Mouse (Mus musculus): Measurements from ENCODE around the gene Gpr19. TPM values are rescaled to one million over a fixed set of nuclear protein-coding genes. Genes with fewer than 3 reads are reported as not detected.
A peak's percentile ranks its signal among the peaks of the same experiment; 100 is the strongest.

Gene Gpr19
- polyA plus RNA-seq (2014; fragmentation: Nextera tagmentation; extraction: Ambion mirVana): 13.2 and 19.2 TPM in 2 replicates

DNA sequence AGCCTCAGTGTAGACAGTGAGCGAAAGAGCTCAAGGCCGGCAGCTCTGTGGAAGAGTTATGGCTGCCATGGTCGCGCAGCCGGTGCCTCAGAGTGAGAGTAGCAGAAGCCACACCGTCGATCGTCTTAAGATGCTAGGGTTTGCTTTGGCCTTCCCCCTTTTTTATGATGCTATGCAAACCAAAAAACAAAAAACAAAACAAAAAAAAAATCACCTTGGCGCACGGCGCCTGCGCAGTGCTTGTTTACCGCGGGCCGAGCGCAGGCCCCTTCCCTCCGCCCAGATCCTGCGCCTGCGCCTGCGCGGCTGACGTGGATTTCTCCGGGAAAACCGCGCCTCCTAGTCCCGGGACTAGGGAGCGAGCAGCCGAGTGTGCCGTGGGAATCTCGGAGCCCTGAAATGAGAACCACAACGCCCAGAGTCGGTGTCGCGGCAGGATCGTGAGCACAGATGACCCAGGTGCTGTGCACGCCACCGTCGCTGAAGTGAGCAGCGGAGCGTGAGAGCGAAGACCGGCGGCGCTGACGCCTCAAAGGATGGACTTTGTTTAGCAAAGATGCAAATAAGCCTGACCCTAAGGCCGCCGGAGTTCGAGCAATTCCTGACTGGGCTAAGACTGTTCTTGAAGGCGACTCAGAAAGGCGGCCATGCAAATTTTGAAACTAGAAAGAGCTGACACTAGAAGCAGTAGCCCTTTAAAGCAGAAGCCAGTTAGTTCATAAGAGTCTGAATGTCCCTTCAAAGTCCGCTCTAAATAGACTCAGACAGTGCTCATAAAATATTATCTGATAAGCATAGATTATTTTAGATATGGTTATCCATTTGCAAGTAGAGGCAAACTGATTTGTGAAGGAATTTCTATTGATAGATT lies at the start of gene Gpr19:
Gene Gpr19 (minus strand): TSS at position 484 of the 871 bp plus-strand sequence.
- under 1% methylated on average over 51 of the region's 51 CpGs for WGBS
- DNase-seq (ENCODE audit: low spot score) (peak; percentile 96), ATAC-seq (replicated peaks; ENCODE audit: insufficient number of reproducible peaks, low FRiP score, low TSS enrichment, low read depth) (peak; percentile 86)
- Histone ChIP-seq H3K27me3 (ENCODE audit: control insufficient read depth, insufficient read depth, low read length) (no peaks in the 10 kb centered on the region), H3K4me2 (ENCODE audit: low read depth, low read length) (peak within 1 kb of the TSS; percentile 59), H3K36me3 (replicated peaks; ENCODE audit: control insufficient read depth, insufficient read depth, low read depth, low read length) (no peaks in the 10 kb centered on the region), H3K4me3 (ENCODE audit: low read depth, low read length) (peak within 1 kb of the TSS; percentile 58), H3K4me1 (ENCODE audit: control insufficient read depth, insufficient read depth, low read length) (no peaks in the 10 kb centered on the region), H3K27ac (replicated peaks; ENCODE audit: low read depth, low read length) (peak within 1 kb of the TSS; percentile 99), H3K9ac (replicated peaks; ENCODE audit: low read length) (peak within 1 kb of the TSS; percentile 86), H3K9me3 (replicated peaks; ENCODE audit: control insufficient read depth, low read length) (no peaks in the 10 kb centered on the region)

DNA sequence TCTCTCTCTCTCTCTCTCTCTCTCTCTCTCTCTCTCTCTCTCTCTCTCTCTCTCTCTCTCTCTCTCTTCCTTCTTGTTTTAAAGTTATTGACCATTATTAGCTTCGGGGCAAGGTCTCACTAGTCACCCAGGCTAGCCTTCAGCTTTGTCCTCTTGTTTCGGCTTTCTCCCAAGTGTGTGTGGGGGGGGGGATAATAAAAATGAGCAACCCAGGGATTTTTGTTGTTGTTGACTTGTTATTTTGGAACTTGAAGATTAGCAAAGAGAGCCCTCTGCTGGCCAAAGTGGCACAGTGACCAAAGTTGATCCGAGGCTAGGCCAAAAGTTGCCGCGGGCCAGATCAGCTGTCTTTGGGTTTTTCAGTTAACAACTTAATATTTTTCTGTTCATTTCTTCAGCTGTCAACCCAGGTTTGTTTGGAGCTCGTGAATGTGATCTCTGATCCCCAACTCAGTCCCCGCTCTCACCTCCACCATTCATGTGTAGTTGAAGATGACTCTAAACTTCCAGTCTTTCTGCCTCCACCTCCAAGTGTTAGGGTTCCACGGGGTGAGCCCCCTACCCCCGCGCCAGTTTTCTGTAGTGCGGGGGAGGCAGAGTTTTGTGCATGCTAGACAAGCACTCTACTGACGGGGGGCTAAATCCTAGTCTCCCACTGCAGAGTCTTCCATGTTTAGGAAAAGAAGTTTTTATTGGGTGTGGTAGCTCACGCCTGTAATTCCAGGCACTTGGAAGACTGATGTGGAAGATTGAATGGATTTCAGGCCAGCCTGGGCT lies 49.1 kb upstream of the Gpr19 start:
- no peaks in the 10 kb centered on the region for H3K9me3 ChIP-seq (replicated peaks; ENCODE audit: control insufficient read depth, low read length)
- H3K27me3 ChIP-seq (ENCODE audit: control insufficient read depth, insufficient read depth, low read length): no peaks in the 10 kb centered on the region
- H3K9ac ChIP-seq (replicated peaks; ENCODE audit: low read length): no peak overlapping the region
- ATAC-seq (replicated peaks; ENCODE audit: insufficient number of reproducible peaks, low FRiP score, low TSS enrichment, low read depth) (no peak), DNase-seq (ENCODE audit: low spot score) (peak; percentile 80)
- no peak overlapping the region for H3K4me3 ChIP-seq (ENCODE audit: low read depth, low read length)
- no peaks in the 10 kb centered on the region for H3K36me3 ChIP-seq (replicated peaks; ENCODE audit: control insufficient read depth, insufficient read depth, low read depth, low read length)
- H3K4me1 ChIP-seq (ENCODE audit: control insufficient read depth, insufficient read depth, low read length): no peaks in the 10 kb centered on the region
- WGBS: 46% methylated on average over 13 of the region's 13 CpGs
- H3K4me2 ChIP-seq (ENCODE audit: low read depth, low read length): no peak overlapping the region
- H3K27ac ChIP-seq (replicated peaks; ENCODE audit: low read depth, low read length): no peak overlapping the region

DNA sequence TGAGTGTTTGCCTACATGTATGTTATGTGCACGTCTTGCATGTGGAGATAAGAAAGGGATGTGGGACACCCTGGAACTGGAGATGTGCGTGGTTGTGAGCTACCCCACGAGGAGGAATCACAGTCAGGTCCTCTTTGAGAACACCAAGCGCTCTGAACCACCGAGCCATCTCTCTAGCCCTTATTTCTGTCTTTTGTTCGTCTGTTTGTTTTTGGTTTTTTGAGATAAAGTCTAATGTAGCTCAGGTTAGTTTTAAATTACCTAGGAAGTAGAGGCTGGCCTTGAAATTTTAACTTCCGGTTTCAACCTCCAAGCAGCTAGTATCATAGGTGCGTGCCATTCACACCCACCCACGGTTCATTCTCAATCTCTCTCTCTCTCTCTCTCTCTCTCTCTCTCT lies 48.5 kb upstream of the Gpr19 start:
- no peak for DNase-seq (ENCODE audit: low spot score)
- no peak overlapping the region for H3K4me3 ChIP-seq (ENCODE audit: low read depth, low read length)
- no peaks in the 10 kb centered on the region for H3K9me3 ChIP-seq (replicated peaks; ENCODE audit: control insufficient read depth, low read length)
- no peaks in the 10 kb centered on the region for H3K4me1 ChIP-seq (ENCODE audit: control insufficient read depth, insufficient read depth, low read length)
- WGBS: 86% methylated on average over 9 of the region's 9 CpGs
- no peak overlapping the region for H3K27ac ChIP-seq (replicated peaks; ENCODE audit: low read depth, low read length)
- H3K9ac ChIP-seq (replicated peaks; ENCODE audit: low read length): no peak overlapping the region
- H3K4me2 ChIP-seq (ENCODE audit: low read depth, low read length): no peak overlapping the region
- no peak for ATAC-seq (replicated peaks; ENCODE audit: insufficient number of reproducible peaks, low FRiP score, low TSS enrichment, low read depth)
- H3K36me3 ChIP-seq (replicated peaks; ENCODE audit: control insufficient read depth, insufficient read depth, low read depth, low read length): no peaks in the 10 kb centered on the region
- H3K27me3 ChIP-seq (ENCODE audit: control insufficient read depth, insufficient read depth, low read length): no peaks in the 10 kb centered on the region

DNA sequence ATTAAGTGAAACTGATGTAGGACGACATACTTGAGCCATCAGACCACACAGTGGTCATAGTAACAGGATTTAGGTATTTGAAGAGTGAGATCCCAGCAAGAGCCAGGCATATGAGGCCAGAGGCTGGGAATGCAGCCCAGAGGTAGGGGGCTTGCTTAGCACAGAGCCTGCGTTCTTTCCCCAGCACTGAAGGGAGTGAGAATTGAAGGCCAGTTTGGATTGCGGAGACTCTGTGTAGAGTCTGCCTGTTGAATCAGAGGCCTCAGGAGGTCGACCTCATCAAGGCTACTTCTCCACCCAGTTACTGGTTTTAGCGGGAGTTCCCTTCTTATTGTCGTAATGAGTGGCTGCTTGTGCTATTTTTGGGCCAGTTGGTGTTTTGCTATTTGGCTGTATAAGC lies 47.7 kb upstream of the Gpr19 start:
- Histone ChIP-seq H3K4me2 (ENCODE audit: low read depth, low read length) (no peak overlapping the region), H3K36me3 (replicated peaks; ENCODE audit: control insufficient read depth, insufficient read depth, low read depth, low read length) (no peaks in the 10 kb centered on the region), H3K9ac (replicated peaks; ENCODE audit: low read length) (no peak overlapping the region), H3K27me3 (ENCODE audit: control insufficient read depth, insufficient read depth, low read length) (no peaks in the 10 kb centered on the region), H3K27ac (replicated peaks; ENCODE audit: low read depth, low read length) (no peak overlapping the region), H3K4me3 (ENCODE audit: low read depth, low read length) (no peak overlapping the region), H3K4me1 (ENCODE audit: control insufficient read depth, insufficient read depth, low read length) (no peaks in the 10 kb centered on the region), H3K9me3 (replicated peaks; ENCODE audit: control insufficient read depth, low read length) (no peaks in the 10 kb centered on the region)
- no peak for DNase-seq (ENCODE audit: low spot score)
- WGBS: 78% methylated on average over 6 of the region's 6 CpGs
- no peak for ATAC-seq (replicated peaks; ENCODE audit: insufficient number of reproducible peaks, low FRiP score, low TSS enrichment, low read depth)

DNA sequence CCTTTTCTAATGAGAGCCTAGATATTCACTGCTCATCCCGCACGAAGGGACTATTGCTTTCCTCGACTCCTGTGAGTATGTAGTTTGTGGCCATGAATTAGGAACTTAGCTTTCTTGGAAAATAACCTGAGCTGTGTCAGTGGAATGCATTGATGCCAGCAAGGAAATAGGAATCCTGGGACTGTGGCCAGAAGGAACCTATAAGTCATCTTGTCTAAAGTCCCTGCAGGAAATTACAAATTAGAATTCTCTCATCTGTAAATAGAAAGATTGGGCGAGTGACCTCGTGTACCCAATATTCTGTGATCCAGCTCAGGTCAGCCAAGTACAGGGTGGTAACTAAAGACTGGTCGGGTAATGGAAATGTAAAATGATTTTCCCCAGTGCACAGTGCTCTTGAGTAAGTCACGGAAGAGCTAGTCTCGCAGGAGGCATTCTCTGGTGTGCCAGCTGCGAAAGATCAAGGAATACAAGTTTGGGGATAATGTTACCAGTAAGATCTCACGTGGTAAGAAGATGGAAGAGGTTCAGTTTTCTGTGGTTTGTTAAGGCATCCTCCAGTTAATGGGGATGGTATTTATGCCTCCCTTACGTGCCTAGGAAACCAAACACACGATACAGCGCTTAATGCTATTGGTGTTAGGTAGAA lies 45.5 kb upstream of the Gpr19 start:
- H3K27me3 ChIP-seq (ENCODE audit: control insufficient read depth, insufficient read depth, low read length): no peaks in the 10 kb centered on the region
- H3K4me2 ChIP-seq (ENCODE audit: low read depth, low read length): no peak overlapping the region
- no peak overlapping the region for H3K27ac ChIP-seq (replicated peaks; ENCODE audit: low read depth, low read length)
- no peak for ATAC-seq (replicated peaks; ENCODE audit: insufficient number of reproducible peaks, low FRiP score, low TSS enrichment, low read depth)
- no peak overlapping the region for H3K4me3 ChIP-seq (ENCODE audit: low read depth, low read length)
- no peaks in the 10 kb centered on the region for H3K9me3 ChIP-seq (replicated peaks; ENCODE audit: control insufficient read depth, low read length)
- no peaks in the 10 kb centered on the region for H3K36me3 ChIP-seq (replicated peaks; ENCODE audit: control insufficient read depth, insufficient read depth, low read depth, low read length)
- WGBS: 72% methylated on average over 13 of the region's 13 CpGs
- no peaks in the 10 kb centered on the region for H3K4me1 ChIP-seq (ENCODE audit: control insufficient read depth, insufficient read depth, low read length)
- no peak for DNase-seq (ENCODE audit: low spot score)
- H3K9ac ChIP-seq (replicated peaks; ENCODE audit: low read length): no peak overlapping the region

DNA sequence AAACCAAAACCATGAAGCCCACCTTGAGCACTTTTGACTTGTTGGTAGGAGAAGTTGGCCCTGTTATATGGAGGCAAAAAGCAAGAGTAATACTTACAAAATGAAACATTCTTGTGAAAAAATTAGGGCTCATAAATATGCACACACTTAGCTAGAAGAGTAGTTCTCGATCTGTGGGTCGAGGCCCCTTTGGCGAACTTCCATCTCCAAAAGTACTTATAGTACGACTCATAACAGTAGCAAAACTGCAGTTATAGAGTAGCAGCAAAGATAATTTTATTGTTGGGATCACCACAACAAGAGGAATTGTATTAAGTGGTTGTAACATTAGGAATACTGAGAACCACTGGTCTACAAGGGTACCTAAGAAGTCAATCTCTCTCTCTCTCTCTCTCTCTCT lies 41.4 kb upstream of the Gpr19 start:
- DNase-seq (ENCODE audit: low spot score) (no peak), ATAC-seq (replicated peaks; ENCODE audit: insufficient number of reproducible peaks, low FRiP score, low TSS enrichment, low read depth) (no peak)
- H3K9me3 ChIP-seq (replicated peaks; ENCODE audit: control insufficient read depth, low read length): no peaks in the 10 kb centered on the region
- no peaks in the 10 kb centered on the region for H3K27me3 ChIP-seq (ENCODE audit: control insufficient read depth, insufficient read depth, low read length)
- H3K36me3 ChIP-seq (replicated peaks; ENCODE audit: control insufficient read depth, insufficient read depth, low read depth, low read length): no peaks in the 10 kb centered on the region
- H3K27ac ChIP-seq (replicated peaks; ENCODE audit: low read depth, low read length): no peak overlapping the region; the same call in 1 of the 2 replicates
- WGBS: 93% methylated on average over 4 of the region's 4 CpGs
- no peak overlapping the region for H3K4me3 ChIP-seq (ENCODE audit: low read depth, low read length)
- no peaks in the 10 kb centered on the region for H3K4me1 ChIP-seq (ENCODE audit: control insufficient read depth, insufficient read depth, low read length)
- no peak overlapping the region for H3K9ac ChIP-seq (replicated peaks; ENCODE audit: low read length)
- no peak overlapping the region for H3K4me2 ChIP-seq (ENCODE audit: low read depth, low read length)

DNA sequence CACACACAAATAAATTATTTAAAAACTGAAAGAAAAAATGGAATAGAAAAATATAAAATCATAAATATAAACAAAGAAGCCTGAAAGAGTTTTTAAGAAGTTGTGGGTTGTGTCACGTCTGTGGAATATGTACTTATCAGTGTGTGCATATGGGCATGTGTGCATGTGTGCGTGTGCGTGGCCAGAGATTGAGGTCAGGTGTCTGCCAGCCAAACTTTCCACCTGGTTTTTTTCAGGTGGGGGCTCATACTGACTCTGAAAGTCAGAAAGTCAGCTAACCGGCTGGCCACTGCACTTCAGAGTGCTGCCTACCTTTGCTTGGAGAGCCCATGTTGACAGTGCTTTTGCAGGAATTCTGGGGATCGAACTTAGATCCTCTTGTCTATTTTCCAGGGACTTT lies 35.9 kb upstream of the Gpr19 start:
- no peak overlapping the region for H3K27ac ChIP-seq (replicated peaks; ENCODE audit: low read depth, low read length)
- no peak for DNase-seq (ENCODE audit: low spot score)

More for the DNA sequence above, 35.9 kb upstream of the Gpr19 start:
- Histone ChIP-seq H3K4me2 (ENCODE audit: low read depth, low read length) (no peak overlapping the region), H3K27me3 (ENCODE audit: control insufficient read depth, insufficient read depth, low read length) (no peaks in the 10 kb centered on the region), H3K4me1 (ENCODE audit: control insufficient read depth, insufficient read depth, low read length) (no peaks in the 10 kb centered on the region), H3K36me3 (replicated peaks; ENCODE audit: control insufficient read depth, insufficient read depth, low read depth, low read length) (no peaks in the 10 kb centered on the region), H3K9ac (replicated peaks; ENCODE audit: low read length) (no peak overlapping the region), H3K9me3 (replicated peaks; ENCODE audit: control insufficient read depth, low read length) (no peaks in the 10 kb centered on the region), H3K4me3 (ENCODE audit: low read depth, low read length) (no peak overlapping the region)
- WGBS: 93% methylated on average over 5 of the region's 5 CpGs
- no peak for ATAC-seq (replicated peaks; ENCODE audit: insufficient number of reproducible peaks, low FRiP score, low TSS enrichment, low read depth)
